Mouse (Mus musculus): ENCODE results near the gene Atg14.
"Not testable (repeated sequence)": the region's sequence is repeated elsewhere in the genome, so short reads cannot be mapped to it uniquely, and the experiment has no call there.

The Atg14 gene

GRCm38 (mm10) chr14:47544286-47544685 is 26.2 kb downstream of the Atg14 start:
- DNase-seq (ENCODE audit: extremely low read depth, low read depth, low spot score), result no peak

GRCm38 (mm10) chr14:47542283-47542682 is 28.2 kb downstream of the Atg14 start:
- DNase-seq (ENCODE audit: extremely low read depth, low read depth, low spot score), result no peak

GRCm38 (mm10) chr14:47541325-47541948 is 29.0 kb downstream of the Atg14 start:
- no peak for DNase-seq (ENCODE audit: extremely low read depth, low read depth, low spot score)

GRCm38 (mm10) chr14:47535096-47535495 is 35.4 kb downstream of the Atg14 start:
- DNase-seq (ENCODE audit: extremely low read depth, low read depth, low spot score), result no peak

GRCm38 (mm10) chr14:47534176-47534525 is 36.3 kb downstream of the Atg14 start:
- no peak for DNase-seq (ENCODE audit: extremely low read depth, low read depth, low spot score)

GRCm38 (mm10) chr14:47533365-47534175 is 36.9 kb downstream of the Atg14 start:
- DNase-seq (ENCODE audit: extremely low read depth, low read depth, low spot score), result peak; percentile 28

- DNase-seq (ENCODE audit: extremely low read depth, low read depth, low spot score), result no peak
Measured at GRCm38 (mm10) chr14:47532496-47532895, 38.0 kb downstream of the Atg14 start.

- not testable (repeated sequence) for DNase-seq (ENCODE audit: extremely low read depth, low read depth, low spot score)
Measured at GRCm38 (mm10) chr14:47529592-47529991, 40.9 kb downstream of the Atg14 start.

- no peak for DNase-seq (ENCODE audit: extremely low read depth, low read depth, low spot score)
Measured at GRCm38 (mm10) chr14:47529019-47529418, 41.4 kb downstream of the Atg14 start.

- no peak for DNase-seq (ENCODE audit: extremely low read depth, low read depth, low spot score)
Measured at GRCm38 (mm10) chr14:47528293-47528692, 42.2 kb downstream of the Atg14 start.

- no peak for DNase-seq (ENCODE audit: extremely low read depth, low read depth, low spot score)
Measured at GRCm38 (mm10) chr14:47527833-47528232, 42.6 kb downstream of the Atg14 start.

GRCm38 (mm10) chr14:47525861-47526260 is 44.6 kb downstream of the Atg14 start:
- DNase-seq (ENCODE audit: extremely low read depth, low read depth, low spot score), result no peak

GRCm38 (mm10) chr14:47525374-47525773 is 45.1 kb downstream of the Atg14 start:
- DNase-seq (ENCODE audit: extremely low read depth, low read depth, low spot score), result no peak

GRCm38 (mm10) chr14:47522301-47522700 is 48.1 kb downstream of the Atg14 start:
- DNase-seq (ENCODE audit: extremely low read depth, low read depth, low spot score), result no peak

- no peak for DNase-seq (ENCODE audit: extremely low read depth, low read depth, low spot score)
Measured at GRCm38 (mm10) chr14:47521609-47522008, 48.8 kb downstream of the Atg14 start.

GRCm38 (mm10) chr14:47520751-47521449 is 49.5 kb downstream of the Atg14 start:
- DNase-seq (ENCODE audit: extremely low read depth, low read depth, low spot score), result no peak

GRCm38 (mm10) chr14:47518619-47519018 is 51.8 kb downstream of the Atg14 start:
- DNase-seq (ENCODE audit: extremely low read depth, low read depth, low spot score), result no peak

GRCm38 (mm10) chr14:47516755-47517154 is 53.7 kb downstream of the Atg14 start:
- no peak for DNase-seq (ENCODE audit: extremely low read depth, low read depth, low spot score)

- no peak for DNase-seq (ENCODE audit: extremely low read depth, low read depth, low spot score)
Measured at GRCm38 (mm10) chr14:47515636-47516035, 54.8 kb downstream of the Atg14 start.

GRCm38 (mm10) chr14:47514816-47515453 is 55.5 kb downstream of the Atg14 start:
- no peak for DNase-seq (ENCODE audit: extremely low read depth, low read depth, low spot score)

- no peak for DNase-seq (ENCODE audit: extremely low read depth, low read depth, low spot score)
Measured at GRCm38 (mm10) chr14:47513606-47514005, 56.8 kb downstream of the Atg14 start.
